Mouse (Mus musculus): Measurements from ENCODE around the gene Snx22. TPM values are rescaled to one million over a fixed set of nuclear protein-coding genes. Genes with fewer than 3 reads are reported as not detected.

Snx22 gene
- 1.4 TPM for polyA plus RNA-seq (2017; shearing (Covaris generic))

GRCm38 (mm10) chr9:66069583-66069982 is at the start of gene Snx22:
Gene Snx22 (minus strand): TSS chr9:66069719.

GRCm38 (mm10) chr9:66059583-66060307 is 9.8 kb downstream of the Snx22 start, which contains the start of gene Ppib:
Gene Ppib (plus strand): TSS chr9:66060222.

Other genes with a start within 250 kb of the Snx22 start
- gene Zfp609, start 242.2 kb downstream of the Snx22 start, polyA plus RNA-seq (2017; shearing (Covaris generic)): 4.3 TPM
- gene Pclaf, start 179.5 kb downstream of the Snx22 start, polyA plus RNA-seq (2017; shearing (Covaris generic)): 16.5 TPM
- gene Trip4, start 160.9 kb downstream of the Snx22 start, polyA plus RNA-seq (2017; shearing (Covaris generic)): 48.2 TPM
- 47.1 TPM for gene Csnk1g1, start 160.8 kb downstream of the Snx22 start, polyA plus RNA-seq (2017; shearing (Covaris generic))
- 368 TPM for gene Ppib, start 9.5 kb downstream of the Snx22 start, polyA plus RNA-seq (2017; shearing (Covaris generic))
- gene Snx1, start 56.9 kb upstream of the Snx22 start, polyA plus RNA-seq (2017; shearing (Covaris generic)): 164 TPM
- 151 TPM for gene Ciao2a, start 56.9 kb upstream of the Snx22 start, polyA plus RNA-seq (2017; shearing (Covaris generic))
- gene Dapk2, start 88.5 kb upstream of the Snx22 start, polyA plus RNA-seq (2017; shearing (Covaris generic)): 0.71 TPM

Measured in inflammation-experienced regulatory T-cells, adult 16 weeks (primary cell).